Mouse (Mus musculus): ENCODE measurements at regions not wholly inside any gene's neighbourhood (a gene's known extent, or its start where the extent isn't known, plus 50 kb on each side); places are given as distances from the start of the nearest gene placed in this dataset.

GRCm38 (mm10) chr14:15273107-15273506 is 165.7 kb downstream of the Lrrc3b start:
- no peak for DNase-seq (ENCODE audit: low read depth, low spot score)

GRCm38 (mm10) chr14:15272364-15272763 is 166.4 kb downstream of the Lrrc3b start:
- no peak for DNase-seq (ENCODE audit: low read depth, low spot score)

- no peak for DNase-seq (ENCODE audit: low read depth, low spot score)
These were observed 172.5 kb downstream of the Lrrc3b start for GRCm38 (mm10) chr14:15266287-15266686.

- no peak for DNase-seq (ENCODE audit: low read depth, low spot score)
These were observed 175.8 kb downstream of the Lrrc3b start for GRCm38 (mm10) chr14:15262996-15263395.

- DNase-seq (ENCODE audit: low read depth, low spot score): peak; percentile 22
These were observed 183.1 kb downstream of the Lrrc3b start for GRCm38 (mm10) chr14:15255729-15256128.

- DNase-seq (ENCODE audit: low read depth, low spot score): peak; percentile 17
These were observed 233.2 kb downstream of the Lrrc3b start for GRCm38 (mm10) chr14:15205626-15206025.

- no peak for DNase-seq (ENCODE audit: low read depth, low spot score)
These were observed 234.5 kb downstream of the Lrrc3b start for GRCm38 (mm10) chr14:15204284-15204683.
